Mouse (Mus musculus): ENCODE data around the gene Inpp4b.

Gene Inpp4b

GRCm38 (mm10) chr8:81742588-81742987 is 400.2 kb downstream of the Inpp4b start:
- no peak for DNase-seq

GRCm38 (mm10) chr8:81743040-81743439 is 400.7 kb downstream of the Inpp4b start:
- DNase-seq = no peak

GRCm38 (mm10) chr8:81745439-81745838 is 403.1 kb downstream of the Inpp4b start:
- no peak for DNase-seq

GRCm38 (mm10) chr8:81751159-81751558 is 408.8 kb downstream of the Inpp4b start:
- DNase-seq = no peak

- no peak for DNase-seq
Measured at GRCm38 (mm10) chr8:81756663-81757062, 414.3 kb downstream of the Inpp4b start.

GRCm38 (mm10) chr8:81757580-81758144 is 415.3 kb downstream of the Inpp4b start:
- DNase-seq = peak; percentile 17

GRCm38 (mm10) chr8:81761466-81761865 is 419.1 kb downstream of the Inpp4b start:
- DNase-seq = no peak

GRCm38 (mm10) chr8:81766033-81766432 is 423.7 kb downstream of the Inpp4b start:
- no peak for DNase-seq

GRCm38 (mm10) chr8:81767411-81768312 is 425.3 kb downstream of the Inpp4b start:
- peak; percentile 43 for DNase-seq

GRCm38 (mm10) chr8:81768313-81768675 is 425.9 kb downstream of the Inpp4b start:
- no peak for DNase-seq

GRCm38 (mm10) chr8:81768731-81769445 is 426.5 kb downstream of the Inpp4b start:
- DNase-seq = no peak

- no peak for DNase-seq
Measured at GRCm38 (mm10) chr8:81770603-81771276, 428.4 kb downstream of the Inpp4b start.

- DNase-seq = no peak
Measured at GRCm38 (mm10) chr8:81772855-81773254, 430.5 kb downstream of the Inpp4b start.

- no peak for DNase-seq
Measured at GRCm38 (mm10) chr8:81773305-81773965, 431.1 kb downstream of the Inpp4b start.

- DNase-seq = no peak
Measured at GRCm38 (mm10) chr8:81774010-81774409, 431.7 kb downstream of the Inpp4b start.

GRCm38 (mm10) chr8:81774454-81774853 is 432.1 kb downstream of the Inpp4b start:
- no peak for DNase-seq

GRCm38 (mm10) chr8:81776516-81777237 is 434.3 kb downstream of the Inpp4b start:
- peak; percentile 31 for DNase-seq

- no peak for DNase-seq
Measured at GRCm38 (mm10) chr8:81777704-81778103, 435.3 kb downstream of the Inpp4b start.

GRCm38 (mm10) chr8:81779440-81779839 is 437.1 kb downstream of the Inpp4b start:
- no peak for DNase-seq

- no peak for DNase-seq
Measured at GRCm38 (mm10) chr8:81780166-81780565, 437.8 kb downstream of the Inpp4b start.

GRCm38 (mm10) chr8:81780921-81781675 is 438.7 kb downstream of the Inpp4b start:
- DNase-seq = no peak

Data from layer of hippocampus, adult 9-11 months (tissue).